Mouse (Mus musculus) heart, embryonic 14.5 days (tissue): ENCODE measurements around the gene Magi2. TPM values are rescaled to one million over a fixed set of nuclear protein-coding genes. Genes with fewer than 3 reads are reported as not detected.

ENCODE experiments used
- ATAC-seq: fragments of 200-750 bp; cut with Nextera tagmentation; 2 replicates; pipeline ENCODE4 v1.8.0; 2017; ENCODE audit warnings: low read depth, moderate TSS enrichment; ENCODE audit not compliant: insufficient number of reproducible peaks, insufficient read depth, low FRiP score
- H3K27ac ChIP-seq, 2 experiments: fragments of 200-500 bp in 1 of 2; fragments of 300-500 bp in 1 of 2; sonication (generic) in 1 of 2; replicated peaks in 1 of 2; 2 replicates each; pipeline ENCODE4 v1.5.1; 2012 to 2014; ENCODE audit warnings: low read depth in 2 of 2, low read length in 2 of 2, control low read depth in 1 of 2, mild to moderate bottlenecking in 1 of 2, mixed read lengths in 1 of 2; ENCODE audit not compliant: control insufficient read depth in 1 of 2, insufficient read depth in 1 of 2
- H3K27me3 ChIP-seq: fragments of 300-500 bp; sonication (generic); 2 replicates; pipeline ENCODE4 v1.6.1; 2014; ENCODE audit warnings: mild to moderate bottlenecking, low read length, control low read depth; ENCODE audit not compliant: control insufficient read depth, insufficient read depth
- H3K36me3 ChIP-seq: fragments of 300-500 bp; sonication (generic); 2 replicates; pipeline ENCODE4 v1.6.1; 2014; ENCODE audit warnings: mild to moderate bottlenecking, control low read depth, low read length, mixed read lengths; ENCODE audit not compliant: control insufficient read depth, insufficient read depth
- H3K4me1 ChIP-seq, 2 experiments: fragments of 200-500 bp in 1 of 2; fragments of 300-500 bp in 1 of 2; sonication (generic) in 1 of 2; 2 replicates each; pipeline ENCODE4 v1.6.1; 2012 to 2014; ENCODE audit warnings: low read length in 2 of 2, control low read depth in 1 of 2, mixed read lengths in 1 of 2; ENCODE audit not compliant: control insufficient read depth in 2 of 2, insufficient read depth in 2 of 2
- H3K4me2 ChIP-seq: fragments of 300-500 bp; sonication (generic); 2 replicates; pipeline ENCODE4 v1.6.1; 2014; ENCODE audit warnings: mild to moderate bottlenecking, low read length
- H3K4me3 ChIP-seq, 2 experiments: fragments of 200-500 bp in 1 of 2; fragments of 300-500 bp in 1 of 2; sonication (generic) in 1 of 2; 2 replicates each; pipeline ENCODE4 v1.5.1; 2012 to 2014; ENCODE audit warnings: low read length in 2 of 2, mild to moderate bottlenecking in 2 of 2, control low read depth in 1 of 2, low read depth in 1 of 2, moderate library complexity in 1 of 2; ENCODE audit not compliant: control insufficient read depth in 1 of 2, insufficient read depth in 1 of 2
- H3K9ac ChIP-seq: fragments of 300-500 bp; sonication (generic); 2 replicates; pipeline ENCODE4 v1.6.1; 2014; ENCODE audit warnings: mild to moderate bottlenecking, low read length
- H3K9me3 ChIP-seq: fragments of 300-500 bp; sonication (generic); 2 replicates; pipeline ENCODE4 v1.6.1; 2016; ENCODE audit warnings: low read length, control low read depth; ENCODE audit not compliant: control insufficient read depth
- WGBS: fragments of 180-500 bp; shearing (Covaris S2); extraction: QIAGEN DNeasy Blood & Tissue Kit; methylation state at CpG from one replicate; pipeline ENCODE4 v1.1.7; 2014; 5-methylcytosine and 5-hydroxymethylcytosine counted together
- polyA plus RNA-seq: library from polyadenylated mRNA; unstranded; fragments of >200 nt; fragmentation: Nextera tagmentation; extraction: Ambion mirVana; gene quantifications from 2 replicates; pipeline ENCODE4 v1.2.1, GENCODE M21; 2014

Gene Magi2
- polyA plus RNA-seq, 1 experiment from 2014 or later = 3.4 TPM

DNA sequence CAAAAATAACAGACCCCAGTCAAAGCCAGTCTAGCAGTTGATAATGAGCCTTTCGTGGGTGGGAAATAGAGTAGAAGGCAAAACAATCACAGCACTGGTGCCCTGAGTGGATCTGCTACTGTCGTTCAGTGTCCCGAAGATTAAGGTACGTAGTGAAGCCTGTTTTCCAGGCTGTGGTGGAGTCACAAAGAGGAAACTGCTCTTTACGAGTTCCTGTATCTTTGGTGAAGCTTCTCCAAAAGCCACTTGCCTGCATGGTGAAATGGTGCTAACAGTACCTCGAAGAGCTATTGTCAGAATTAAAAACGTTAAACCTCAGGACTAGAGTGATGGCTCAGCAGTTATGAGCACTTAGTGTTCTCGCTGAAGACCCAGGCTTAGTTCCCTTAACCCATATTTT, 674.8 kb downstream of the Magi2 start:
- no peak for ATAC-seq
- Histone ChIP-seq H3K9me3 (no peaks in the 10 kb centered on the region), H3K4me2 (no peak overlapping the region), H3K27ac (no peak overlapping the region), H3K4me3 (no peak overlapping the region), H3K9ac (no peak overlapping the region), H3K27me3 (0 out of 2 replicates have a peak, but pooled peaks cover 4% of the 10 kb centered on the region), H3K4me1 (no peaks in the 10 kb centered on the region), H3K36me3 (no peaks in the 10 kb centered on the region)
- WGBS = 72% methylated on average over 8 of the region's 8 CpGs

DNA sequence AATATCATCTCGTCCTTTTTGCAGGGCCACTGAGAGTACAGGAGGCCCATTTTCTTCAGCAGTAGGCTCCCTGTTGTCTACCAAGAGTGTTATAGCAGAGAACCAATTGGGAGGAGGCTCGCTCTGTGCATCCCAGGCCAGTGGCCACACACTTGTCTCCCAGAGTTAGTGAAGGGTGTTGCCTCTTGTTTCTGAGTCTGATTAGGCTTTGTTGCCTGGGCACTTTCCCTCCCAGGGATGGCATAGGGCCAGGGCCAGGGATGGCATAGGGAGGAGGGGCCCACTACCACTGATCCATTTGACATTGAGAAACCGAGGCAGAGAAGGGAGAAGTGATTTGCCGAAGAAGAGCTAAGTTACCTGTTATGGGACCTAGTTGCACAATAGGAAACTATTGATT, 679.8 kb downstream of the Magi2 start:
- 83% methylated on average over 4 of the region's 4 CpGs for WGBS
- Histone ChIP-seq H3K9ac (no peak overlapping the region), H3K4me1 (peaks cover 6 to 15% of the 10 kb centered on the region in 2 experiments), H3K4me3 (no peak overlapping the region), H3K27ac (no peak overlapping the region), H3K27me3 (peaks cover 7% of the 10 kb centered on the region; the same call in 1 of the 2 replicates), H3K9me3 (no peaks in the 10 kb centered on the region), H3K36me3 (no peaks in the 10 kb centered on the region), H3K4me2 (no peak overlapping the region)
- no peak for ATAC-seq

DNA sequence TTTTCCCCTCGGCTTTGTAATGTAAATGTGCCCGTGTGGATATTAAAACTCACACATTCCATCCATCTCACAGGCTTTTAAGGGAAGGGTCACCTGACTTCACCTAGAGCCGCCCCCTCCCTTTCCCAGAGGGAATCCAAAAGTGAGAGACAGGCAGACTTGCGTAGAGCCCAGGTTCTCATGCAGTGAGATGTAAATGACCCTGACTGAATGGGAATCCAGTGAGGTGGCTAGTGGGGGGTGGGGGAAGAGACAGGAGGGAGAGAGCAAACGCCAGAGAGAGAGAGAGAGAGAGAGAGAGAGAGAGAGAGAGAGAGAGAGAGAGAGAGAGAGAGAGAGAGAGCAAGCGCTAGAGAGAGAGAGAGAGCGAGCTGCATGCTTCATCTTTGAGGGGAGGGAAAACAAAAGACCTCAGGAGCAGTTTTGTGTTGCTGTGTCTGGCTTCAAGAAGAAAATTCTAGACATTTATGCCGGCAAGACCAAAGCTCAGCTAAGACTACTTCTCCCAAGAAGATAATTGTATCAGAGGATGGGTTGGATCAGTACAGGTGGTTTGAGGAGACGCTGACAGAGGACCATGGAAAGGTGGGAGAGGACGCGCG, 680.6 kb downstream of the Magi2 start:
- H3K4me1 ChIP-seq = peaks cover 6 to 15% of the 10 kb centered on the region in 2 experiments
- H3K27me3 ChIP-seq = peaks cover 7% of the 10 kb centered on the region; the same call in 1 of the 2 replicates
- peak overlapping the region; percentile 40 to 42 for H3K4me3 ChIP-seq
- no peaks in the 10 kb centered on the region for H3K36me3 ChIP-seq
- H3K9me3 ChIP-seq = no peaks in the 10 kb centered on the region
- no peak overlapping the region for H3K27ac ChIP-seq
- ATAC-seq = no peak
- 5% methylated on average over 10 of the region's 12 CpGs for WGBS
- H3K4me2 ChIP-seq = peak overlapping the region; percentile 87
- peak overlapping the region; percentile 50 for H3K9ac ChIP-seq

DNA sequence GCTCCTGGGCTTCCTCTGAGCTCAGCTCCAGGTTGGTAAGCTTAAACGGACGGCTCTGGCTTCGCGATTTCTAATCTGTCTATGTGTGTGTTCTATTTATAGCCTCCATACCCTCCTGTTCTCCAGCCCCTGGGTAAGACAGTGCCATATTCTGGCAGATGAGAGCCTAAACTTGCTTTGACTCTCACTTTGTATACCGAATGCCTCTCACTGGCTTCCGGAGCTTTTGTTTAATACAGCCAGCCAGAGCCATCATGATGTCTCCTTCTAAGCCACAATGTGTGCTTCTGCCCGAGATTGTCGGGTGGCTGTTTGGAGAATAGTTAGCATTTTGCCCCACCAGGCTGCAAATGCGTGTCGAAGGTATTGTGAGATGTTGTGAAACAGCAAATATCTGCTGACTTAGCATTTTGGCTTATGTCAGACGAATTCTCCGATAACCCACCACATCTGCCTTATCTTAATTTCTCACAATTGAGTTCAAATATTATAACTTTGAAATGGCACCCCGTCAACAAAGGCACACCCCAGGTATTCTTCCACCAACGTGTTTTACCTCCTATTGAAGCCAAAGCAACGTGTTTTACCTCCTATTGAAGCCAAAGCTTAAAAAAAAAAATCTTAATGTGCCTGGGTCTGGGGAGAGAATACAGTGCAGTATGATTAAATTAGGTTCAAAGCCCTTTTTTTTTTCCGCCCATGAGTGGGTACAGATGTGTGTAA, 681.3 kb downstream of the Magi2 start:
- whole genome bisulfite sequencing = 5% methylated on average over 16 of the region's 16 CpGs
- no peak for ATAC-seq
- Histone ChIP-seq H3K4me1 (peaks cover 6 to 15% of the 10 kb centered on the region in 2 experiments), H3K9ac (peak overlapping the region; percentile 50), H3K36me3 (no peaks in the 10 kb centered on the region), H3K27me3 (peaks cover 7% of the 10 kb centered on the region; the same call in 1 of the 2 replicates), H3K9me3 (no peaks in the 10 kb centered on the region), H3K4me2 (peak overlapping the region; percentile 87), H3K27ac (no peak overlapping the region), H3K4me3 (peak overlapping the region; percentile 40 to 42)

DNA sequence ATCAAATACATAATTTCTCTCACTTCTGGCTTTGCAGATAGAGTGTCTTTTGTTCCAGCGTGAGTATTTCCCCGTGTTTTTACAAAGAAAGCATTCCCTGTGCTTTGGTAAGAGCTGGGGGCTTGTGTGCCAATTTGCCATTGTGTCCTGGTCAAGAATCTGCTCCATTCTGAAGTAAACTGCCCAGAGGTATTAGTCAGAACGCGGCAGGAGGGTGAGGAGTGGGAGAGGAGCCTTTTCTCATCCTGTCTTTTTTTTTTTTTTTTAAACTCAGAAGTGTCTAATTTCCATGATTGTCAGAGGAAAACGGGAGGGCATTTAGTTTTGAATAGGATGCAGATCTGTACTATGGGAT, 681.8 kb downstream of the Magi2 start:
- Histone ChIP-seq H3K4me2 (peak overlapping the region; percentile 87), H3K36me3 (no peaks in the 10 kb centered on the region), H3K27me3 (peaks cover 7% of the 10 kb centered on the region; the same call in 1 of the 2 replicates), H3K27ac (no peak overlapping the region), H3K9me3 (no peaks in the 10 kb centered on the region), H3K4me1 (peaks cover 6 to 15% of the 10 kb centered on the region in 2 experiments), H3K9ac (0 out of 2 replicates have a peak overlapping the region, but pooled peaks have one; percentile 14), H3K4me3 (peak overlapping the region; percentile 31 to 42)
- no peak for ATAC-seq
- WGBS = 3% methylated on average over 5 of the region's 5 CpGs

DNA sequence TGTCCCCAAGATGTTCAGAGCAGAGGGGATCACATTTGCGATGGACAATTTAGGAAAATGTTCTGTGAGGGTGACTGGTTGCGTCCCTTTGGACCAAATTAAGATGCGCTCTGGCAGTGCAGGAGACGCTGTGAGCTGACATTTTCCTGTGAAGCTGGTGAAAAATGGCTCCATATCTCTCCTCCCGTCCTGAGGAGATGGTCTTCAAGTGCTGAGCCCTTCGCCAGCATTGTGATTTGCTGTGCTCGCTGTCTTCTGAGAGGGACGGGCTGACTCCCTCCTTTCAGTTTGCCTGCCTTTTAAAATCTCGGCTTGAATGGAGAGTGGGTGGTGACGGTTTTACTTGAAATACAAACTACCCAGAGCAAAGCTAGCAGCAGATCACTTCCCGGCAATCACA, 682.2 kb downstream of the Magi2 start:
- Histone ChIP-seq H3K36me3 (no peaks in the 10 kb centered on the region), H3K27ac (no peak overlapping the region), H3K9me3 (no peaks in the 10 kb centered on the region), H3K4me2 (peak overlapping the region; percentile 87), H3K9ac (0 out of 2 replicates have a peak overlapping the region, but pooled peaks have one; percentile 14), H3K27me3 (peaks cover 7% of the 10 kb centered on the region; the same call in 1 of the 2 replicates), H3K4me3 (peak overlapping the region; percentile 31 to 42), H3K4me1 (peaks cover 6 to 15% of the 10 kb centered on the region in 2 experiments)
- ATAC-seq = no peak
- WGBS = 5% methylated on average over 11 of the region's 11 CpGs

DNA sequence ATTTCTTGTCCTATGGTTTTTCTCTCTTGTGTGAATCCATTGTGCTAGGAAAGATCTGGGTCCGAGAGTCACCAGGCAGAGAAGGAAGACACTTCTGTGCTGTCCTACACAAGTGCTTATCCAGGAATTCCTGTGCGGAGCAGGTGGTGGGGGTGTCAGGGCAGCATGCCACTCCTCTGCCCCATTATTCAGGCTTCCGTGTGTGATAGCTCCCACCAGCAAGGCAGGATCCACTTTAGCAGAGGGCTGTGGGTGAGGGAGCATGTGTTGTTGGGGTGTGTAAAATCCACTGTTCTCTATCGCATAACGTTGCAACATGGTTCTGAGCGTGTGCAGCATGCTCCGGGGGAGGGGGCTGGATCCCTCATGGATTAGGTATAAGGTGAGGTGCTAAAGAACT, 682.8 kb downstream of the Magi2 start:
- Histone ChIP-seq H3K27me3 (peaks cover 7% of the 10 kb centered on the region; the same call in 1 of the 2 replicates), H3K4me1 (peaks cover 6 to 15% of the 10 kb centered on the region in 2 experiments), H3K4me3 (no peak overlapping the region), H3K4me2 (peak overlapping the region; percentile 87), H3K27ac (no peak overlapping the region), H3K9me3 (no peaks in the 10 kb centered on the region), H3K36me3 (no peaks in the 10 kb centered on the region), H3K9ac (no peak overlapping the region)
- WGBS = 62% methylated on average over 7 of the region's 7 CpGs
- no peak for ATAC-seq
